Mouse (Mus musculus): ENCODE measurements around the gene Syn3.

GRCm38 (mm10) chr10:86281238-86281637 is 217.5 kb downstream of the Syn3 start:
- no peak for TF ChIP-seq CTCF (IDR thresholded peaks at IDR 0.05; ENCODE audit: low read depth)
- TF ChIP-seq EP300 (optimal IDR thresholded peaks at IDR 0.05), result no peak
